Mouse (Mus musculus) kidney, postnatal 0 days (tissue): ENCODE data around the gene Opalin. TPM values are rescaled to one million over a fixed set of nuclear protein-coding genes. Genes with fewer than 3 reads are reported as not detected.

Experiments used
- ATAC-seq: fragments of 200-750 bp; cut with Nextera tagmentation; replicated peaks from 2 replicates; pipeline ENCODE4 v1.8.0; 2017; ENCODE audit warnings: low read depth, moderate number of reproducible peaks, moderate TSS enrichment, moderate library complexity; ENCODE audit not compliant: low FRiP score
- DNase-seq: peaks from one replicate; pipeline ENCODE4 v3.0.0-alpha.2; 2016; ENCODE audit warnings: low spot score
- H3K27ac ChIP-seq: fragments of 300-500 bp; sonication (generic); 2 replicates; pipeline ENCODE4 v1.5.1; 2014; ENCODE audit warnings: mild to moderate bottlenecking
- H3K27me3 ChIP-seq: fragments of 300-500 bp; sonication (generic); 2 replicates; pipeline ENCODE4 v1.6.1; 2014; ENCODE audit warnings: low read length, mixed read lengths; ENCODE audit not compliant: insufficient read depth
- H3K36me3 ChIP-seq: fragments of 300-500 bp; sonication (generic); 2 replicates; pipeline ENCODE4 v1.6.1; 2014; ENCODE audit warnings: low read length, mixed read lengths; ENCODE audit not compliant: insufficient read depth
- H3K4me1 ChIP-seq: fragments of 300-500 bp; sonication (generic); replicated peaks from 2 replicates; pipeline ENCODE4 v1.6.1; 2014; ENCODE audit warnings: antibody characterized with exemption, low read length, mixed read lengths; ENCODE audit not compliant: insufficient read depth
- H3K4me2 ChIP-seq: fragments of 300-500 bp; sonication (generic); 2 replicates; pipeline ENCODE4 v1.6.1; 2014; ENCODE audit warnings: mild to moderate bottlenecking, low read length, moderate library complexity, mixed read lengths
- H3K4me3 ChIP-seq: fragments of 300-500 bp; sonication (generic); replicated peaks from 2 replicates; pipeline ENCODE4 v1.5.1; 2014; ENCODE audit warnings: low read depth, low read length
- H3K9ac ChIP-seq: fragments of 300-500 bp; sonication (generic); 2 replicates; pipeline ENCODE4 v1.6.1; 2014; ENCODE audit warnings: low read depth, low read length
- H3K9me3 ChIP-seq: fragments of 300-500 bp; sonication (generic); replicated peaks from 2 replicates; pipeline ENCODE4 v1.6.1; 2016; ENCODE audit warnings: low read length, inconsistent platforms, mixed read lengths
- CTCF ChIP-seq: IDR thresholded peaks from 2 replicates; pipeline ENCODE4 v1.5.1; 2016; ENCODE audit warnings: antibody characterized with exemption, low read depth, mild to moderate bottlenecking, moderate library complexity
- WGBS: fragments of 180-500 bp; shearing (Covaris S2); extraction: QIAGEN DNeasy Blood & Tissue Kit; methylation state at CpG from one replicate; pipeline ENCODE4 v1.1.7; 2014; 5-methylcytosine and 5-hydroxymethylcytosine counted together
- polyA plus RNA-seq: library from polyadenylated mRNA; unstranded; fragments of >200 nt; fragmentation: Nextera tagmentation; extraction: Ambion mirVana; gene quantifications from 2 replicates; pipeline ENCODE4 v1.2.1, GENCODE M21; 2015

Gene Opalin
- not detected in 2 replicates for polyA plus RNA-seq

DNA sequence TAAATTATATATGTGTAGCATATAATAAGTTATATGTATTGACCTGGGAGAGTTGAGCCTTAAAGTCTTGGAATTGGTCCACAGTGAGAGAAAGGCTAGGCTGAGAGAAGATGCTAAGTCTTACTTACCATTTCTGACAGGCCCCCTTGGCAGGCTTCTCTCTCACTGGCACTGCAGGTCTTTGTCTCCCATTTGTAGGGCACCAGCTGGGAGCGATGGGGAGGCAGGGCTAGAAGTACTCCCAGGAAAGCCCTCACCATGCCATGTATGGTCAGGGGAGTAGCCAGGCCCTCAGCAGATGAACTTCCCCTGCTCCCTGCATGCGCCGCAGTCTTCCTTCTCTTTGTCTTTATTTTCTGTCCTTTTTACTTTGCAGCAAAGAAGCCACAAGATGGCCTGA, at the start of gene Opalin:
Gene Opalin (minus strand): TSS at position 208 of the 400 bp plus-strand sequence.
- Histone ChIP-seq H3K4me2 (no peak within 1 kb of the TSS), H3K4me3 (no peak within 1 kb of the TSS), H3K9ac (no peak within 1 kb of the TSS), H3K4me1 (no peaks in the 10 kb centered on the region), H3K9me3 (no peaks in the 10 kb centered on the region), H3K36me3 (no peaks in the 10 kb centered on the region), H3K27me3 (no peaks in the 10 kb centered on the region), H3K27ac (no peak within 1 kb of the TSS)
- 84% methylated on average over 3 of the region's 3 CpGs for WGBS
- no peak for TF ChIP-seq CTCF
- DNase-seq (no peak), ATAC-seq (no peak)

DNA sequence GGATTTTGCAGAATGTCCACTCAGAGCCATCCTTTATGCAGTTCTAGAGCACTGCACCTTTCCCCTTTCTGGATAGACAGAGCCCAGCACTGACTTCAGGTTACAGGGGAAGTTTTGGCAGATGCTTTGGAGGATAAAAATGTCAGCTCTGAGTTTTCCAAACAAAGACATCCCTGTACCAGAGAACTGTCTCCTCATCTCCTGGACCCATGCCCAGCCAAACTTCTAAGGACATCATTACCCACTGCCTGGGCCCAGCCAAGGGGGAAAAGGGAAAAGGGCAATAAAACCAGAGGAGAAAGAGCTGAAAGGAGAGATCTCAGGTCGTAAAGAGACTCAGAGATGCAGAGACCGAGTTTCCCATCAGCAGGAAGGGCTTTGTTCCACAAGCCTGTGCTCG, 46.1 kb upstream of the Opalin start:
- Histone ChIP-seq H3K4me1 (no peaks in the 10 kb centered on the region), H3K27me3 (no peaks in the 10 kb centered on the region), H3K4me3 (no peak overlapping the region), H3K9ac (no peak overlapping the region), H3K36me3 (no peaks in the 10 kb centered on the region), H3K4me2 (no peak overlapping the region), H3K27ac (no peak overlapping the region), H3K9me3 (no peaks in the 10 kb centered on the region)
- ATAC-seq (no peak), DNase-seq (no peak)
- 22% methylated on average over 3 of the region's 3 CpGs for WGBS
- TF ChIP-seq CTCF, result no peak

DNA sequence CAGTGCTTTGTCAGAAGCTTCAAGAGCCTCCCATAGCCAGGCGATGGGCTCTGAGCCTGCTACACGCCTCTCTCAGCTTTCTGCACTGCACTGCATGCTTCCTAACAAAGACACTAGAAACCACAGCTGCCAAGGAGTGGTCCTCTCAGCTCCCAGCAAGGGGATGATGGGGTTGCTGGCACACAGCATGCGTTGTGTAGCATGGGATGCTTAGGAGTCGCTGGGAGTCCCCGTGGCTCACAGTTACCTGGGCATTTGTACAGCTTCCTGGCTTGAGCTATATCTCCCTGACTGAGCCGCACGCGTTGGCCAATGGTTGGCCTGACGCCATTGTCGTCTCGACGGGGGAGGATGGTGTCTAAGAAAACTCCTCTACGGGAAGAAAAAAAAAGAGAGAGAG, 43.0 kb upstream of the Opalin start:
- no peak overlapping the region for H3K4me3 ChIP-seq
- no peak overlapping the region for H3K4me2 ChIP-seq
- no peaks in the 10 kb centered on the region for H3K9me3 ChIP-seq
- H3K27me3 ChIP-seq, result no peaks in the 10 kb centered on the region
- no peaks in the 10 kb centered on the region for H3K36me3 ChIP-seq
- H3K4me1 ChIP-seq, result no peaks in the 10 kb centered on the region
- DNase-seq (no peak), ATAC-seq (no peak)
- no peak for TF ChIP-seq CTCF
- no peak overlapping the region for H3K9ac ChIP-seq
- WGBS, result 94% methylated on average over 13 of the region's 13 CpGs
- H3K27ac ChIP-seq, result no peak overlapping the region

DNA sequence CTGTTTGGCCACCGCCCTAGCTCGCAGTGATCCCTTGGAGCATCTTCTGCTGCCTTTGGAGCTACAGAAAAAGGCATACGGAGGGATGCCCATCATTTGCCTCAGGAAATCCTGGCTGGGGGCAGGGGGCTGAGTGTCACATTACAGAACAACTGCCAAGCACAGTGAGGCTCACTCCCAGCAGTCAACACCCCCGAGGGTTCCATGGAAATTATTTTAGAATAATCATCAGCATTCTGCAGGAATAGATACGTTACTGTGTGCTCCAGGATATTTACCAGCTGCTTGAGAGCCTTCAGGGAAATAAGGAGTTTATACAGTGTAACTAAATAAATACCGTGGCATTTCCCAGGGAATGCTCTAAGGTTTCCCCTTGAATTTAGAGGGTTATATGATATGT, 41.4 kb upstream of the Opalin start:
- no peak overlapping the region for H3K27ac ChIP-seq
- DNase-seq (peak; percentile 13), ATAC-seq (no peak)
- H3K4me1 ChIP-seq, result no peaks in the 10 kb centered on the region
- H3K9ac ChIP-seq, result no peak overlapping the region
- TF ChIP-seq CTCF, result no peak
- H3K4me3 ChIP-seq, result no peak overlapping the region
- no peaks in the 10 kb centered on the region for H3K9me3 ChIP-seq
- WGBS, result 32% methylated on average over 6 of the region's 6 CpGs
- H3K27me3 ChIP-seq, result no peaks in the 10 kb centered on the region
- no peaks in the 10 kb centered on the region for H3K36me3 ChIP-seq
- H3K4me2 ChIP-seq, result no peak overlapping the region

DNA sequence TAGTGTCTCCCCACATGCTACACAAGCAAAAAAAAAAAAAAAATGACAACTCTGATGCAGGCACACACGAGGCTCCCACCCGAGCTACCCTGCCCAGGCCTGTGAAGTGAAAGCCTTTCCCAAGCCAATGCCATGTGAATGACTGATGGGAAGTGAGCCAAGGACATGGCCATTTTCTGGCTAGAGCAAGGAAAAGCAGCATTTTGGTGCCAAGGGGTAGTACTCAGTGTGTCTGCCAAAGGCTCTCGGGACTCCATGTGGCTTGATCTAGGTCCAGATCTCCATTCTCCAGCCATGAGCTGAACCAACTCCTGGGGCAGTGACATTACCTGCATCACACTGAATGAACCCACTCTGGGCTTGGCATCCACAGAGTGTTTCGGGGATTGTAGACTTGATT, 40.4 kb upstream of the Opalin start:
- WGBS, result 87% methylated on average over 4 of the region's 4 CpGs
- H3K4me3 ChIP-seq, result no peak overlapping the region
- no peak overlapping the region for H3K9ac ChIP-seq
- ATAC-seq, result no peak
- TF ChIP-seq CTCF, result no peak
- no peak for DNase-seq
- no peak overlapping the region for H3K4me2 ChIP-seq
- no peaks in the 10 kb centered on the region for H3K4me1 ChIP-seq
- H3K27me3 ChIP-seq, result no peaks in the 10 kb centered on the region
- no peak overlapping the region for H3K27ac ChIP-seq
- H3K9me3 ChIP-seq, result no peaks in the 10 kb centered on the region
- no peaks in the 10 kb centered on the region for H3K36me3 ChIP-seq

DNA sequence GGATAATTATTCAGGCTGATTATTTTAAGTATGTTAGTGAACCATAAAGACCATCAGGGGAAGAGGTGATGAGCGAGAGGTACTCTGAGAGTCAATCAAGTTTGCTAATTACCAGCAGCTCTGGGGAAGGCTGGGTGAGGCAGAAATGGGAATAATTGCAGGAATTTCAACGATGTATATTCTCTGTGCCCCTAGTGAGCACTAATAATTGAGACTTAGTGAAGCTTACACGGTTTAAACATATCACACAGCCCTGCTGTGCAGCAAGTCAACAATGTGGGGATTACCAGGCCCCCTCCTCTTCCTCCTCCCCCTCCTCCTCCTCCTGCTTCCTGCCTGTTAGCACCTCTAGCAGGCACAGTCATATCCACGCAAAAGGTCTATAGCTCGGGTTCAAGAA, 37.7 kb upstream of the Opalin start:
- H3K27me3 ChIP-seq, result no peaks in the 10 kb centered on the region
- no peak for ATAC-seq
- no peak overlapping the region for H3K4me2 ChIP-seq
- H3K4me1 ChIP-seq, result no peaks in the 10 kb centered on the region
- H3K9me3 ChIP-seq, result no peaks in the 10 kb centered on the region
- H3K36me3 ChIP-seq, result no peaks in the 10 kb centered on the region
- no peak overlapping the region for H3K4me3 ChIP-seq
- no peak overlapping the region for H3K27ac ChIP-seq
- TF ChIP-seq CTCF, result no peak
- H3K9ac ChIP-seq, result no peak overlapping the region
- 29% methylated on average over 5 of the region's 5 CpGs for WGBS
- no peak for DNase-seq

DNA sequence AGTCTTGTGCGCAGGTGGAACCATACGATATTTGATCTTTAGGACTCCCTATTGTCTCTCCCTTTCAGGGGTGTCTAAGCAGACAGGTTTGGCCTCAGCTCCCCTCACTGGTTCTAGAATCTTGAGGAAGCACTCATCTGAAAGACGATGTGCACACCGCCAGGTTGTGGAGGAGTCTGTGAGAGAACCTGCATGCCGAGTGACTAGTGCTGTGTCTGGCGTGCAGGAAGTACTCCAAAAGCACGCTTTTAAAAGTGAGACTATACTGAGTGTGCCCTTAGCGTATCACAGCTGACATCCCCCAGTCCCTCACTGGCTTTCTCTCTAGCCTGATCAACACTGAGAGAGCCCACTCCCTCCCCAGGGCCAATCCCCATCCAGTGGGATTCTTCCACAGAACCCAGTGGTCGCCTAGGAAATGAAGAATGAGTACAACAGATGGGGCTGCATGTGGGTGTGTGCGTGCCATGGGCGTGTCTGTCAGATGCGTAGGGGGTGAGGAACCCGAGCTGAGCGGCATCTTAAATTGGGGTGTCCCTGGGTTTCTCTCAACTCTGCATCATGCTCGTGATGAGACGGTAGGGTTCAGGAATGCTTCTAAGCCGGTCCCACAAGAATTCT, 37.1 kb upstream of the Opalin start:
- H3K4me2 ChIP-seq, result no peak overlapping the region
- no peaks in the 10 kb centered on the region for H3K9me3 ChIP-seq
- no peak overlapping the region for H3K9ac ChIP-seq
- no peak for TF ChIP-seq CTCF
- no peak for DNase-seq
- ATAC-seq, result no peak
- no peaks in the 10 kb centered on the region for H3K27me3 ChIP-seq
- no peak overlapping the region for H3K4me3 ChIP-seq
- H3K36me3 ChIP-seq, result no peaks in the 10 kb centered on the region
- H3K27ac ChIP-seq, result no peak overlapping the region
- 75% methylated on average over 17 of the region's 17 CpGs for WGBS
- H3K4me1 ChIP-seq, result no peaks in the 10 kb centered on the region
